Mouse (Mus musculus): ENCODE data around the gene Abca7. TPM values are rescaled to one million over a fixed set of nuclear protein-coding genes. Genes with fewer than 3 reads are reported as not detected.

Abca7 gene
- total RNA-seq (2021), result 1 to 10 TPM; 7.7 to 7.9 TPM

- intact Hi-C loops (cut with DNase I), result loop anchor here (10.0 kb wide), 1 partner anchor 698 kb away; no protein-coding TSS in a partner anchor
- peak; percentile 98 to 100 for DNase-seq
These were observed at the start of gene Abca7 for GRCm38 (mm10) chr10:79996272-79997033. TSS of gene Abca7 (plus strand) at chr10:79996494.

DNA sequence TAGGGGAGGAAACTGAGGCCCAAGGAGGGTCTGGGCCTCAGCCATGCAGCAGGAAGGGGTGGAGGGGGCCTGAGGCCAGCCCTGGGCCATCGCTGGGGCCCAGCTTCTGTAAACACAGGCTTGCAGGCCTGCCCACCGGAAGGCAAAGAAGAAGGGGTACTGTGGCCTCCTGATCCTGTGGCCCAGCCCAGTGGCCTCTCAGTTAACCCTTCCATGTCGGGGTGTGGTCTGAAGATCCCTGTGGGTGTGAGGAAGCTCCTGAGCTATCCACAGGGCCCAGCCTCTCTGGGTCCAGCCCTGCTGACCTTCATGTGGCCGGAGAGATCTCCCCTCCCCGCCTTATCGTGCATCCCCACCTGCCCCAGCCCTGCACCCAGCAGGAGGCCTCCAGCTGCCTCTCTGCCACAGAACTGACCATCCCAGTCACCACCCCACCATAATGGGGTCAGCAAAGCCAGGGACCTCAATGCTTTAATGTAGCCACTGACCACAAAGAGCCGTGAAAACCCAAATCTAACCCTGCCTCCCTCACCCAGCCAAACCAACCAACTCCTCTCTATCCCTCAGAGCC, 49.5 kb upstream of the Abca7 start:
- DNase-seq, result no peak
- intact Hi-C loops (cut with DNase I), result no loop called here

- no peak for DNase-seq
- intact Hi-C loops (cut with DNase I), result no loop called here
These were observed 48.8 kb upstream of the Abca7 start for GRCm38 (mm10) chr10:79947502-79947901.

GRCm38 (mm10) chr10:79949873-79950272, 46.4 kb upstream of the Abca7 start:
- intact Hi-C loops (cut with DNase I), result no loop called here
- no peak for DNase-seq

DNA sequence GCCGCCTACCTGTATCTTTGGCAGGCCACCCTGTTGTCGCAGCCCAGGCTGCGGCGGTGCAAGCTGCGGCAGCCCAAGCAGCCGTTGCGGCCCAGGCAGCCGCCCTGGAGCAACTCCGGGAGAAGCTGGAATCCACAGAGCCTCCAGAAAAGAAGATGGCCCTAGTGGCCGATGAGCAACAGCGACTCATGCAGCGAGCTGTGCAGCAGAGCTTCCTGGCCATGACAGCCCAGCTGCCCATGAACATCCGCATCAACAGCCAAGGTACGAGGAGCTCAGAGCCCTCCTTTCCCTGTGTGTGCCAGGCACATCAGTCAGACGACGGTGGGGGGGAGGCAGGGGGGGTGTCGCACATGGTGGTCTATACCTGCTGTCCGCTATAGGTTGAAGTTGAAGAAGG, 45.6 kb upstream of the Abca7 start:
- no peak for DNase-seq
- intact Hi-C loops (cut with DNase I), result no loop called here

DNA sequence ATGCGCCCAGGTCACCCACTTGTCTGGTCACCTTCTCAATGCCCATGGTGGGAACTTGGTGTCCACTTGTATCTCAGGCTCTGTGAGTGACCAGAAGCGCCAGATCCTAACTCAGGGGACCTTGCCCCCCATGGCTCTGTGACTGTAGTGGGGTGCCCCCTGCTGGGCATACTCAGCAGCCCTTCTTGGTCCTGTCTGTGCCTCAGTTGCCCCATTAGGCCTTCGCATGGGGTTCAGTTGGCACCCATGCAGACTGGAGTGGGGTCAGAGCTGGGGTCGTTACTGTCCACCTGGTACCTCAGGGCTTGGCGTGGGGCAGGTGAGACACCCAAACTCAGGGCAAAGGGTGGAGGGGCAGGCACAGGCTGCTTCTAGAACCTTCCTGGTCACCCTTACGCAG, 42.3 kb upstream of the Abca7 start:
- intact Hi-C loops (cut with DNase I), result loop anchor here (1.0 kb wide), 1 partner anchor 29 kb away; no protein-coding TSS in a partner anchor
- DNase-seq, result peak in 1 of 2 experiments; percentile 60

DNA sequence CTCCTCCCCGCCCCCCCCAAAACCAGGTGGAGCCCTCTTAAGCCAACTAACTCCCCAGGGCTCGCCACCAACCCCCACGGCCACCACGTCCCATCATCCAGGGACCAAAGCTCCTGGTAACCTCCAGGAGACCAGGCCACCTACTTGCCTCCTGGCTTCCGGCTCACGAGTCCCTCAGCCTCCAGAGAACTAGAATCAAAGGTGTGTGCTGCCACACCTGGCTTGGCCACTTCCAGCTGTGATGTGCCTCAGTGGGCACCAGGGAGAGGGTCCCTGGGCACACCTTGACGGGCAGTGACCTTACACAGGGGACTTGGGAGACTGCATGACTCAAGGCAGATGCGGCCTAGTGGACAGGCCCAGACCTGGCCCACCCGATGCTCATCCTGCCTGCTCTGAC, 40.6 kb upstream of the Abca7 start:
- intact Hi-C loops (cut with DNase I), result no loop called here
- DNase-seq, result no peak

DNA sequence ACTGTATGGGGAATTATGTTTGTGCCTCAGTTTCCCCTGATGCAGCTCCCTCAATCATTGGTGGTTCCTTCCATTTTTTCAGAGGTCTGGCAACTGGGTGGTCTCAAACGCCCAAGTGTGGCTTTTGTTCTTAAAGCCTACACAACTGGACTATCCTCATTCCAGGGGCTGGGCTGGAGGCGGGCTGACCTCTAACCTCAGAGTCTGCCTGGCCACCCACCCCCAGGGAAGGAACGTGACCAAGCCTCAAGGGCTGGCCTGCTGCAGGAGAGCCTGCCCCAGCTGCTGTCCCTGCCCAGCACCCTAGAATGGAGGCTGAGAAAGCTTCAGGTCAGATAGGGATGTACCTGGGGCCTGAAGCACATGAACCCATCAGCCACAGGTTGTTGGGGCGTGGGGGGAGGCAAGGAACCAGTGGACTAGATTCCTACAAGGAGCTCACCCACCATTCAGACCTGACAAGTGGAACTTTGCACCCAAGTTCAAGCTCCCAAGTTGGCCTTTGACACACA, 39.6 kb upstream of the Abca7 start:
- no peak for DNase-seq
- intact Hi-C loops (cut with DNase I), result no loop called here

- DNase-seq, result peak; percentile 83 to 86
- intact Hi-C loops (cut with DNase I), result loop anchor here (1.0 to 2.0 kb wide), 3 partner anchors 33 to 123 kb away; no protein-coding TSS in a partner anchor
These were observed 38.0 kb upstream of the Abca7 start for GRCm38 (mm10) chr10:79958140-79958816.

DNA sequence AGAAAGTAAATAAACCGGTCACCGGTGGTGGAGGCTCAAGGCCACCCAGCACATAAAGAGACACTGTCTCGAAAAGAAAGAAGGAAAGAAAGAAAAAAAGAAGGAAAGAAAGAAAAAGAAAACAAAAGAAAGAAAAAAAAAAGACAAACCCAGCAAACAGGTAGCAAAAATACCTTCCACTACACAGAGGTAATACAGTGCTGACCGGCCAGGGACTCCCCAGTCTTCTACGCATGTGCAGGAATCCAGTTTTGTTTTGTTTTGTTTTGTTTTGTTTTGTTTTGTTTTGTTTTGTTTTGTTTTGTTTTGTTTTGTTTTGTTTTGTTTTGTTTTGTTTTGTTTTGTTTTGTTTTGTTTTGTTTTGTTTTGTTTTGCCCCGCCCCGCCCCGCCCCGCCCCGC, 36.9 kb upstream of the Abca7 start:
- intact Hi-C loops (cut with DNase I), result loop anchor here (2.0 kb wide), 1 partner anchor 67 kb away; no protein-coding TSS in a partner anchor
- peak in 1 of 2 experiments; percentile 38 for DNase-seq

DNA sequence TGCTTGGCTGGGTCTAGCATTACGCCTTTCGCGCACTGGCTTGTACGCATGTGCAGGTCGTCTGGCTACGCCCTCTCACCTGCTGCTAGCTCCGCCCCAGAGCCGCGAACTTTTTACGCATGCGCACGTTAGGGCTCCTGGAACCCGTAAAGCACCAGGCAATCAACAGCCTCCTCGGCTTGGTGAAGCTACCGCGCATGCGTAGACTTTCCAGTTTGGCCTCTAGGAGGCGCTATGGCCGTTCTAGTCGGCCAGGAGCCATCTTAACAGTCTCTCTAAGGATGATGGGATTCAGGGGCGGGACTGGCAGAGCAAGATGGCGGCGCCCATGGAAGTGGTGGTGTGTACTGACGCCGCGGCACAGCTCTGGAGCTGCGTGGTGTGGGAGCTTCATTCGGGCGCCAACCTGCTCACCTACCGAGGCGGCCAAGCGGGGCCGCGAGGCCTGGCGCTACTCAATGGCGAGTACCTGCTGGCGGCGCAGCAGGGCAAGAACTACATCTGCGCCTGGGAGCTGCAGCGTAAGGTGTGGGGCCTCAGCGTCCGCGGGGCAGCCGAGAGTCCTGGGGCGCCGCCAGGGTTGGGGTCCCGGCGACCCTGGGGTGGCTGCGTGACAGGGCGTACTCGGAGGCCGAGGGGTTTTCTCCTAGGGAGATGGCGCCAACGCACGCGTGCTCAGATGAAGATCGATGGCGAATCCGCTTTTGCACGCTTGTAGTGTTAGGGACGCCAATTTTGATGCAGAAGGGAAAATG, 36.3 kb upstream of the Abca7 start, which contains the start of gene Wdr18:
Wdr18 (plus strand) TSS at position 306 of the 755 bp plus-strand sequence.
- intact Hi-C loops (cut with DNase I), result loop anchor here (2.0 kb wide), 3 partner anchors 67 to 183 kb away; partner anchors contain the start of gene Stk11
- DNase-seq, result peak; percentile 99 to 100

- DNase-seq, result no peak
- intact Hi-C loops (cut with DNase I), result loop anchor here (1.0 to 2.0 kb wide), 3 partner anchors 21 to 182 kb away; partner anchors contain the start of gene Stk11
These were observed 35.5 kb upstream of the Abca7 start for GRCm38 (mm10) chr10:79960671-79961294.

- no peak for DNase-seq
These were observed 31.6 kb upstream of the Abca7 start for GRCm38 (mm10) chr10:79964727-79965126.

DNA sequence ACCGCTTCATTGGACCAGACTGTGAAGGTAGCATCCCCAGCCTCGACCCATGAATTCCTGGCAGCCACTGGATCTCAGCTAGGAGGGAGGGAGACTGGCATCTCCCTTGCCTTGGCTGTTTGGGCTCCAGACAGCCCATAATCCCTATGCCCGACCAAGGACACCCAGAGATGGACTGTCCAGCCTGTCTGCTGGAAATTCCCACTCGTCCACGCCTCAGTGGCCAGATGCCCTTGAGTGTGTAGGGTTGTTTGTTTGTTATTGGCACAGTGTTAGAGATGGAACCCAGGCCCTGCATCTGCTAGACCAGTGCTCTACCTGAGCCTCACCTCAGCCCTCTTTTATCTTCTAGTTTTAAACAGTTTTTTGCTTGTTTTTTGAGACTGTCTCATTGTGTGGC, 31.0 kb upstream of the Abca7 start:
- no peak for DNase-seq
- intact Hi-C loops (cut with DNase I), result loop anchor here (5.0 kb wide), 1 partner anchor 162 kb away; no protein-coding TSS in a partner anchor

More at GRCm38 (mm10) chr10:79964727-79965126, 31.6 kb upstream of the Abca7 start:
- intact Hi-C loops (cut with DNase I), result loop anchor here (5.0 kb wide), 1 partner anchor 163 kb away; no protein-coding TSS in a partner anchor

GRCm38 (mm10) chr10:79966886-79967400, 29.4 kb upstream of the Abca7 start:
- peak in 1 of 2 experiments; percentile 49 for DNase-seq
- intact Hi-C loops (cut with DNase I), result loop anchor here (5.0 kb wide), 1 partner anchor 160 kb away; no protein-coding TSS in a partner anchor

- intact Hi-C loops (cut with DNase I), result loop anchor here (1.0 to 5.0 kb wide), 2 partner anchors 10 to 159 kb away; no protein-coding TSS in a partner anchor
- no peak for DNase-seq
These were observed 28.1 kb upstream of the Abca7 start for GRCm38 (mm10) chr10:79968181-79968580.

- intact Hi-C loops (cut with DNase I), result loop anchor here (5.0 kb wide), 1 partner anchor 158 kb away; no protein-coding TSS in a partner anchor
- no peak for DNase-seq
These were observed 27.1 kb upstream of the Abca7 start for GRCm38 (mm10) chr10:79969124-79969568.

- intact Hi-C loops (cut with DNase I), result no loop called here
- DNase-seq, result no peak
These were observed 25.7 kb upstream of the Abca7 start, which contains the start of gene Grin3b for GRCm38 (mm10) chr10:79970415-79971182. TSS of gene Grin3b (plus strand) at chr10:79970715.

All from heart, postnatal 36 days (tissue).